Mouse (Mus musculus): ENCODE measurements around the gene Mrtfb. TPM values are rescaled to one million over a fixed set of nuclear protein-coding genes. Genes with fewer than 3 reads are reported as not detected.
"Not testable (repeated sequence)": the region's sequence is repeated elsewhere in the genome, so short reads cannot be mapped to it uniquely, and the experiment has no call there.

The Mrtfb gene
- polyA plus RNA-seq, 1 experiment from 2014 or later: 11.6 TPM

DNA sequence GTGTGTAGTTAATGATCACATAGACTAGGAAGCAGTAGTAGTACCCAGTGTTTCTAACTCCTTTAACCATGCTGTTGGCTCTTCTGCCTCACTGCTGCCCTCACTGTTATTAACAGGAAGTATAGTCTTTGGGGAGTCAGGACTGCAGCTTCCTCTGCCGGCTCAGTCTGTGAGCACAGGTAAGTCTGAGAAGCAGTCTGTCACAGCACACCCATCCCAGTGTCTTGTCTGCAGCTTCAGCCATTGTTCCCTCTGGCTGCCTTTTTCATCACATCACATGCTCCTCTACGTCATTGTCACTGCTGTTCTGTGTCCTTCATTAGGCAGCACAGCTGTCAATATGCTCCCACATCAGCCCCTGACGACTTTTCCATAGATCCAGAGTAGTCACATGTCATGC is 75.6 kb downstream of the Mrtfb start:
- Histone ChIP-seq H3K4me3 (no peak overlapping the region), H3K36me3 (ENCODE audit: poor library complexity, severe bottlenecking) (0 out of 2 replicates have a peak, but pooled peaks cover 5% of the 10 kb centered on the region), H3K27me3 (no peaks in the 10 kb centered on the region), H3K4me2 (no peak overlapping the region), H3K27ac (no peak overlapping the region), H3K4me1 (peaks cover 12% of the 10 kb centered on the region), H3K9me3 (replicated peaks) (no peaks in the 10 kb centered on the region), H3K9ac (no peak overlapping the region)
- WGBS: 51% methylated on average over 3 of the region's 3 CpGs
- ATAC-seq: peak; percentile 45; the same call in 1 of the 2 replicates

DNA sequence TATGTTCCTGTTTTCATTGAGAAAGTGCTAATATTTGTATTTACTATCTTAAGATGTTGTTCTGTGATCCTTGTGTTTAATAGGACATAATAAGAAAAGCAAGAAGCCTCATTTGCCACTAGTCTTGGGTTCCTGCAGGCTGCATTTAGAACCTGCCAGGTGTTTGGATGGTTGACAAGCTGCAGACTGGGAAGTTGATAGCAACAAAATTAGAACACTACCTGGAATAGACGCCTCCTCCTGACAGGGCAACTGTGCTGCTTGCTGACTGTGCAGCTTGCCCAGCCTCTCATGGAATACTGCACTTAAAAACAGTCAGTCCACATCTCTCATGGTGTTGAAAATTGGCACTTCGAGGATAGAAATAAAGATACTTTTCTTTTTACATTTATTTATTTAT is 76.3 kb downstream of the Mrtfb start:
- Histone ChIP-seq H3K4me2 (no peak overlapping the region), H3K27me3 (no peaks in the 10 kb centered on the region), H3K4me3 (no peak overlapping the region), H3K36me3 (ENCODE audit: poor library complexity, severe bottlenecking) (0 out of 2 replicates have a peak, but pooled peaks cover 2% of the 10 kb centered on the region), H3K9me3 (replicated peaks) (no peaks in the 10 kb centered on the region), H3K4me1 (peaks cover 12% of the 10 kb centered on the region), H3K27ac (no peak overlapping the region), H3K9ac (no peak overlapping the region)
- ATAC-seq: no peak
- WGBS: 82% methylated on average over 2 of the region's 2 CpGs

DNA sequence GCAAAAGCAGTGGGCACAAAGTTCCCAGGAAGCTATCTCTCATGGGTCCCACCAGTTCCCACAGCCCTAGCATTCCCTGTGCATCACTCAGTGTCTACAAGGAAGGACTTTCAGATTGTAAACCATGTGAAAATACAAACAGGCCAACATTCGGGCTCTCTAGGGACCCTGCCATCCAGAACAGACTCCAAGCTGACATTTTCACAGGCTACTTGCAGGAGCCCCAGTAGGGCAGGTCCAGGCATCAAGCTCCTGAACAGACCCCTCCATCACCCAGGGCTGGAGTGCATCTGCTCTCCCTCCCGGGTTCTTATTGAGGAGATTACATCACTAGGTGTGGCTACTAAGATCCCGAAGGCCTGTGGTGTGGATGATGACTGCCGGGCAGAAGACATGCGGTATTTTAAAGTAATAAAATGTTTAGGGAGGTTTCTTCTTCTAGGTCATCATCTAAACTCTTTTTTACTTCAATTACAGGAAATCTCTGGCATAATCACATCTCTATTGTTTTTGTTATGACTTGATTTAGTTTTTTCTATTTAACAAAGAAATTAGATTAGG is 77.6 kb downstream of the Mrtfb start:
- no peaks in the 10 kb centered on the region for H3K36me3 ChIP-seq (ENCODE audit: poor library complexity, severe bottlenecking)
- H3K4me1 ChIP-seq: peaks cover 12% of the 10 kb centered on the region
- ATAC-seq: no peak
- H3K9me3 ChIP-seq (replicated peaks): no peaks in the 10 kb centered on the region
- H3K27ac ChIP-seq: no peak overlapping the region
- WGBS: 87% methylated on average over 5 of the region's 5 CpGs
- H3K9ac ChIP-seq: no peak overlapping the region
- no peak overlapping the region for H3K4me2 ChIP-seq
- no peaks in the 10 kb centered on the region for H3K27me3 ChIP-seq
- H3K4me3 ChIP-seq: no peak overlapping the region

DNA sequence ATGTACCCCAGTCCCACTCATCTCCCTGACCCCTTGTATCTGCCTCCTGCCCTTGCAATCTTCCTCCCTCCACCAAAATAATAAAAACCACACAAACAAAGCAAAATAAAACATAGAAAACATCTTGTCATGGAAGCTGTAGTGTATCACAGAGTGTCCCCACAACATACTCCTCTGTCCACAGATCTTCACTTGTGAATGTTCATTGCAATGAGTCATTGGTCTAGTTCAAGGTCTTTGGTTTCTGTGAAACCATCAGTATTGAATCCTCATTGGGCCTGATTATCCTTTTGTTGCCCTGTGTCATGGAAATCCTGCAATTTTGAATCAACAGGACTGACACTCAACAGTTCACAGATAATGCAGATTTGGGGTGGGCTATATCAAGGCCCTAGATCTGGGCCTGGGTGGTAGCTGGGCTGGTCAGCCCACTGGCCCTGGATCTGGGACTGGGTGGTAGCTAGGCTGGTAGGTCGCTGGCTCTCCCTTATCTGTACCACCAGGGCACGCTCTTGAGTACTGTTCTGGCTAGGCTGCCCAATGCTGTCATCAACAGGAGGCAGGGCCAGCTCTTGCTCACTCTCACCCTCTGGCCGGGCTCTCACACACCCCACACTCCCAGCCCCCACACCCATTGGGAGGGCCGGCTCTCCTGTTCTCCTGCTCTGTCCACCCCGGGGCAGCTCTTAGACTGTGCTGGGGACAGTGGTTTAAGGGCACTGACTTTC is 80.4 kb downstream of the Mrtfb start:
- WGBS: 74% methylated on average over 5 of the region's 5 CpGs
- Histone ChIP-seq H3K4me3 (no peak overlapping the region), H3K4me1 (no peaks in the 10 kb centered on the region), H3K9me3 (replicated peaks) (no peaks in the 10 kb centered on the region), H3K36me3 (ENCODE audit: poor library complexity, severe bottlenecking) (no peaks in the 10 kb centered on the region), H3K27me3 (no peaks in the 10 kb centered on the region), H3K9ac (no peak overlapping the region), H3K27ac (no peak overlapping the region), H3K4me2 (no peak overlapping the region)
- ATAC-seq: 0 out of 2 replicates have a peak, but pooled peaks have one; percentile 30

DNA sequence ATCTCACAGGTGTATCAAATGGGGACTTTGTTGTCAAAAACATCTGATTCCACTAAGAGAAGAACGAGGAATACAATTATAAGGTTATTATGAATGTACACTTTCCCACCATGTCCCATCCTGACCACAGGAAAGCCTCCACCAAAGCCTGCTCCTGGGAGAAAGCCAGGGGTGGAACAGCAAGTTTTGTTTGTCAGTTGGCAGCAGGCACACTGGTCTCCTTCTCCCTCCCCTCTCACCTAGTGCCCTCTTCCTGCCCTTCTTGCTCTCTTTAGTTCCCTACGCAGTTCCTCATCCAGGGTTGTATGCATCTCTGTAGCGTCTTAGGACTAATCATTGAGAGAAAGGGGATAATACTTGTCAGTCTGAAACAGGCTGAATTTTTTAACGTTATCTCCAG is 81.8 kb downstream of the Mrtfb start:
- ATAC-seq: no peak
- Histone ChIP-seq H3K9ac (no peak overlapping the region), H3K9me3 (replicated peaks) (no peaks in the 10 kb centered on the region), H3K27ac (no peak overlapping the region), H3K4me1 (no peaks in the 10 kb centered on the region), H3K27me3 (no peaks in the 10 kb centered on the region), H3K36me3 (ENCODE audit: poor library complexity, severe bottlenecking) (no peaks in the 10 kb centered on the region), H3K4me3 (no peak overlapping the region), H3K4me2 (no peak overlapping the region)
- WGBS: 89% methylated on average over 4 of the region's 4 CpGs

DNA sequence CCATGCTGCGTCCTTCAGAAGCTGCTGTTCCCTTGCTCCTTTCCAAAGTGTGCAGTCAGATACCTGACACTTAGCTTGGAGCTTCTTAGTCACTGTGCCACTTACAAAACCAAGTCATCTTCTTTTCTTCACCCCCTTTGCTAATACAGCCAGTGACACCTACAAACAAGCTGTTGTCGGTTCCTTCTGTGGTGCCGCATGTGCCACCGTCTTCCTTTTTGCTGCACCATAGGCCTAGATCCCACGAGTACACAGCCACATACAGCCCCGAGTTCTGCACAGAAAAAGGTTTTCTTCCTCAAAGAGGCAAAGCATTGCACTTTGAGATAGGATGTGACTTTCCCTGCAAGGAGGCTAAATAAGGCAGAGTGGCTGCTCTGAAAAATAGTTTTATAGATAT is 83.2 kb downstream of the Mrtfb start:
- Histone ChIP-seq H3K9me3 (replicated peaks) (no peaks in the 10 kb centered on the region), H3K4me1 (no peaks in the 10 kb centered on the region), H3K4me2 (no peak overlapping the region), H3K4me3 (no peak overlapping the region), H3K9ac (no peak overlapping the region), H3K36me3 (ENCODE audit: poor library complexity, severe bottlenecking) (no peaks in the 10 kb centered on the region), H3K27ac (no peak overlapping the region), H3K27me3 (no peaks in the 10 kb centered on the region)
- WGBS: 90% methylated on average over 6 of the region's 6 CpGs
- ATAC-seq: no peak

DNA sequence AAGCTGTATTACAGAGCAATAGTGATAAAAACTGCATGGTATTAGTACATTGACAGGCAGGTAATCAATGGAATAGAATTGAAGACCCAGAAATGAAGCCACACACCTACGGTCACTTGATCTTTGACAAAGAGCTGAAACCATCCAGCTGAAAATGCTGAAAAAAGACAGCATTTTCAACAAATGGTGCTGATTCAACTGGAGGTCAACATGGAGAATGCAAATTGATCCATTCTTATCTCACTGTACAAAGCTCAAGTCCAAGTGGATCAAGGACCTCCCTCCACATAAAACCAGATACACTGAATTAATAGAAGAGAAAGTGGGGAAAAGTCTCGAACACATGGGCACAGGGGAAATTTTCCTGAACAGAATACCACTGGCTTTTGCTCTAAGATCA is 89.5 kb downstream of the Mrtfb start:
- not testable (repeated sequence) for H3K9ac ChIP-seq; H3K27me3 ChIP-seq; H3K36me3 ChIP-seq (ENCODE audit: poor library complexity, severe bottlenecking); H3K4me2 ChIP-seq; H3K27ac ChIP-seq; H3K4me1 ChIP-seq; H3K9me3 ChIP-seq (replicated peaks); ATAC-seq; H3K4me3 ChIP-seq
- 96% methylated on average over 2 of the region's 2 CpGs for WGBS

DNA sequence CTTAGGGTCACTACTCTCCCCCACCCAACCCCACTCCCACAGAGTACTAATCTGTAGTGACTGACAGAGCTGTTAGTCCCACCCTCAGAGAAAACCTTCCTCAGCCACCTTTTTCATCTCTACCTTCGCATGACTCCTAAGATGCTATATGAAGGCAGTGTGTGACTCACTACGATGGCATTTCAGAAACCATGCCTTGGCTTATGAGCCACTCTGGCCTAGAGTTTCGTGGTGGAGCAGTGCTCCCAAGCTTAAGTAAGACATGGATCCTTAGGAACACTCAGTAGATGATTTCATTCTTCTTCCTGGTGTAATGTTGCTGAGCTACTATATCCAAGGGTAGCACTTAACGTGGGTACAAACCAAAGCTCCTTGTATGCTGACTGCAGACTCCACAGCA is 94.4 kb downstream of the Mrtfb start:
- no peaks in the 10 kb centered on the region for H3K9me3 ChIP-seq (replicated peaks)
- ATAC-seq: no peak
- no peak overlapping the region for H3K4me2 ChIP-seq
- no peaks in the 10 kb centered on the region for H3K27me3 ChIP-seq
- peaks cover 9% of the 10 kb centered on the region for H3K4me1 ChIP-seq
- H3K9ac ChIP-seq: no peak overlapping the region
- H3K4me3 ChIP-seq: no peak overlapping the region
- no peak overlapping the region for H3K27ac ChIP-seq
- 93% methylated on average over 4 of the region's 4 CpGs for WGBS
- H3K36me3 ChIP-seq (ENCODE audit: poor library complexity, severe bottlenecking): no peaks in the 10 kb centered on the region

DNA sequence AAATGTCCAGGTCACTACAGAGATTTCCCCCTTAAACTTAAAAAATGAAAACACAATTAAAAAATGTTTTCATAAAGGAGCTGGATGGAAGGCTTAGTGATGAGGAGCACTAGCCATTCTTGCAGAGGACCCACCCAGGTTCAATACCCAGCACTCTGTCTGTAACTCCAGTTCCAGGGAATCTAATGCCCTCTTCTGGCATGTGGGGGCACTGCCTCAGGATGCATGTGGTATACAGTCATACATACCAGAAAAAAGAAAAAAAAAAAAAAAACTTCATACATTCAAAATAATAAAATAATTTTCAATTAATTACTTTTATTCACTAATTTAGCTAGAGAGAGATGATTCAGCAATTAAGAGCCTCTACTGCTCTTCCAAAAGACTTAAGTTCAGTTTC is 95.0 kb downstream of the Mrtfb start:
- H3K4me2 ChIP-seq: no peak overlapping the region
- no peak overlapping the region for H3K4me3 ChIP-seq
- no peak overlapping the region for H3K27ac ChIP-seq
- no peak; the same call in 1 of the 2 replicates for ATAC-seq
- H3K36me3 ChIP-seq (ENCODE audit: poor library complexity, severe bottlenecking): no peaks in the 10 kb centered on the region
- no peak overlapping the region for H3K9ac ChIP-seq
- H3K4me1 ChIP-seq: peaks cover 9% of the 10 kb centered on the region
- no peaks in the 10 kb centered on the region for H3K27me3 ChIP-seq
- H3K9me3 ChIP-seq (replicated peaks): no peaks in the 10 kb centered on the region

DNA sequence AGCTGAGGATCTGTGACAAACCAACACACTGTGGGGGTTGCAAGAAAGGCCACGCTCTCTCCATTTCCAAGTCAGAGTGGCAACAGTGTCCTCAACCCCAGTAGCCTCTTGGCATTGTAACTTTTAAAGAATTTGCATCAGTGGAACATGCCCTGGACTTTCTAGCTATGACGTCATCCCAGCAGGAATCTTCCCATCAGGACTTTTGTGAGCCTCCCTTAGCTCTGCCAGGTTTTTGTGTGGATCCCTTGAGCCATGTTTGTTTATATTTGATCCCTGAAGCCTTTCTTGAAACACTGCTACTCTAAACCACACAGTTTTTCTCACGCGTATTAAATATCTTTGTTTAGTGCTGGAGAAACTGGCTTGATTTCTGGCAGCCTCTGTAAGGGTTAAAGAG is 97.6 kb downstream of the Mrtfb start:
- Histone ChIP-seq H3K27me3 (no peaks in the 10 kb centered on the region), H3K4me2 (no peak overlapping the region), H3K4me3 (no peak overlapping the region), H3K9me3 (replicated peaks) (no peaks in the 10 kb centered on the region), H3K4me1 (peaks cover 26% of the 10 kb centered on the region), H3K36me3 (ENCODE audit: poor library complexity, severe bottlenecking) (no peaks in the 10 kb centered on the region), H3K27ac (no peak overlapping the region), H3K9ac (no peak overlapping the region)
- 24% methylated on average over 4 of the region's 4 CpGs for WGBS
- no peak for ATAC-seq

DNA sequence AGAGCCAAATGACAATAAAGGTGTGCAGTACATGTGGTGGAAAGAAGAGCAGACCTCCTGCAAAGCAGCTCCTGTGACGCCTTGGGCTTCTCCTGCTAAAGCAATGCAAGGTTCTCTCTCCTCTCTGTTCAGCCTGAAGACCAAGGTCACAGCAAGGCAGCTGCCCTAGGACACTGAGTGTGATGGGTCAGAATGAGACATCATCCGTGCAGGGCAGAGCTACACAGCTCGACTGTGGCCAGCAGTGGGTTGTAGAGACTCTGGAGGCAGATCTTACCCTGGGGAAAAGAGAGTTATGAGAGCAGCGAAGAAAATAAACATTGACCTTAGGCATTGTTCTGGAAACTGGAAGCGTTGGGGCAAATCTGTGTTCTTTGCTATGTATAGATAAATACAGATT is 98.2 kb downstream of the Mrtfb start:
- WGBS: 72% methylated on average over 5 of the region's 5 CpGs
- Histone ChIP-seq H3K4me2 (no peak overlapping the region), H3K27me3 (no peaks in the 10 kb centered on the region), H3K36me3 (ENCODE audit: poor library complexity, severe bottlenecking) (no peaks in the 10 kb centered on the region), H3K27ac (no peak overlapping the region), H3K9ac (0 out of 2 replicates have a peak overlapping the region, but pooled peaks have one; percentile 21), H3K4me3 (no peak overlapping the region), H3K4me1 (peaks cover 26% of the 10 kb centered on the region), H3K9me3 (replicated peaks) (no peaks in the 10 kb centered on the region)
- ATAC-seq: no peak

DNA sequence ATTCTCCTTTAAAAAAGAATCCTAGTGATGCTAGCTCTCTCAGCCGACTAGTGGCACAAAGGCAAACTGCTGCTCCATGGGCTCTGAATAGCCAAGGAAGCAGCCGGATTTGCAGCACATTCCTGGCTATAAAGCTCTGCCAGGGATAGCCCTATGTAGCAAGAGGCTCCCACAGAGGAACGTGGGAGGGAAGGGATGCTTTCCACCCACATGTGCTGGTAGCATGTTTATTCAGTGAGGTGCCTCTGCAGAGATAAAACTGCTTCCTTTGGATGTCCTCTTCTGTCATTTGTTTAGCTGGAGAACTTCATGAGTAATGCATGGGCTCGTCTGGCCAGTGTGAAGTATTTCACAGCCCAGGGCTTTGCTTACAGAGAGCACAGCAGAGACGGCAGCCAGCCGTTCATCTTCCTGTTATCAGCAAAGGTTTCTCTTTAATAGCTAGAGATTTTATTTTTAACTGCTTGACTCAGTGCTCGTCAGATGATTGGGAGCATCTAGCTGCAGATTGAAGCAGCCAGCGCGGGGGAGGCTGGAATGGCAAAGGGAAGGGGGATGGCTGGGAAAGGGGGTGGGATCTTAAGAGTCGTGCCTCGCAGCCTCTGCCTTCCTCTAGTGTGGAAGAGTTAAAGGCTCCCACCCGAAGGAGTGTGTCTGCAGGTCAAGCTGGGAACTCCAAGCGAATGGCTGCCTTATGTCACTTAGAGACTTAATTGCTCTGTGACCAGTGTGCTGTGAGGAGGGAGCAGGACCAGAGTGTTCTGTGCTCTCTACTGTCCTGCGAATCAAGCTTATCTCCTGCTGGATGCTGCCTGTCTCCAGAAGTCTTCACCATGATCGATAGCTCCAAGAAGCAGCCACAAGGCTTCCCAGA is 101.8 kb downstream of the Mrtfb start:
- 26% methylated on average over 15 of the region's 15 CpGs for WGBS
- peaks cover 28% of the 10 kb centered on the region for H3K4me1 ChIP-seq
- H3K27ac ChIP-seq: peak overlapping the region; percentile 49
- H3K9ac ChIP-seq: peak overlapping the region; percentile 47
- H3K36me3 ChIP-seq (ENCODE audit: poor library complexity, severe bottlenecking): no peaks in the 10 kb centered on the region
- ATAC-seq: peak; percentile 85
- H3K4me3 ChIP-seq: peak overlapping the region; percentile 25
- peak overlapping the region; percentile 46 for H3K4me2 ChIP-seq
- H3K9me3 ChIP-seq (replicated peaks): no peaks in the 10 kb centered on the region
- H3K27me3 ChIP-seq: no peaks in the 10 kb centered on the region

Data from forebrain, embryonic 13.5 days (tissue).